Mouse (Mus musculus) neural tube, embryonic 13.5 days (tissue): ENCODE measurements around the gene Cbr2. TPM values are rescaled to one million over a fixed set of nuclear protein-coding genes. Genes with fewer than 3 reads are reported as not detected.
"Not testable (repeated sequence)": the region's sequence is repeated elsewhere in the genome, so short reads cannot be mapped to it uniquely, and the experiment has no call there.

Source experiments
- ATAC-seq: fragments of 200-750 bp; cut with Nextera tagmentation; 2 replicates; pipeline ENCODE4 v1.8.0; 2017; ENCODE audit warnings: low read depth, mild to moderate bottlenecking, moderate TSS enrichment, moderate library complexity
- H3K27ac ChIP-seq: fragments of 300-500 bp; sonication (generic); replicated peaks from 2 replicates; pipeline ENCODE4 v1.5.1; 2015; ENCODE audit warnings: moderate library complexity, mild to moderate bottlenecking, inconsistent platforms
- H3K27me3 ChIP-seq: fragments of 300-500 bp; sonication (generic); 2 replicates; pipeline ENCODE4 v1.6.1; 2015; ENCODE audit warnings: mild to moderate bottlenecking, inconsistent platforms
- H3K36me3 ChIP-seq: fragments of 300-500 bp; sonication (generic); 2 replicates; pipeline ENCODE4 v1.6.1; 2015; ENCODE audit warnings: mild to moderate bottlenecking, inconsistent platforms
- H3K4me1 ChIP-seq: fragments of 300-500 bp; sonication (generic); replicated peaks from 2 replicates; pipeline ENCODE4 v1.6.1; 2015; ENCODE audit warnings: inconsistent platforms
- H3K4me2 ChIP-seq: fragments of 300-500 bp; sonication (generic); 2 replicates; pipeline ENCODE4 v1.6.1; 2015; ENCODE audit warnings: inconsistent platforms, mild to moderate bottlenecking, moderate library complexity
- H3K4me3 ChIP-seq: fragments of 300-500 bp; sonication (generic); 2 replicates; pipeline ENCODE4 v1.5.1; 2015; ENCODE audit warnings: mild to moderate bottlenecking, inconsistent platforms
- H3K9ac ChIP-seq: fragments of 300-500 bp; sonication (generic); 2 replicates; pipeline ENCODE4 v1.6.1; 2015; ENCODE audit warnings: moderate library complexity, mild to moderate bottlenecking, inconsistent platforms
- H3K9me3 ChIP-seq: fragments of 300-500 bp; sonication (generic); 2 replicates; pipeline ENCODE4 v1.6.1; 2016; ENCODE audit warnings: inconsistent platforms
- WGBS: fragments of 180-500 bp; shearing (Covaris S2); methylation state at CpG from one replicate; pipeline ENCODE4 v1.1.7; 2015; 5-methylcytosine and 5-hydroxymethylcytosine counted together
- polyA plus RNA-seq: library from polyadenylated mRNA; unstranded; fragments of >200 nt; fragmentation: Nextera tagmentation; extraction: Ambion mirVana; gene quantifications from 2 replicates; pipeline ENCODE4 v1.2.1, GENCODE M21; 2015

Cbr2 gene
- polyA plus RNA-seq, result 0.99 and 1.2 TPM in 2 replicates

GRCm38 (mm10) chr11:120731858-120732680 lies at the start of gene Cbr2:
Gene Cbr2, minus strand, starts transcription at chr11:120732114.
- Histone ChIP-seq H3K9ac (no peak within 1 kb of the TSS), H3K4me3 (no peak within 1 kb of the TSS), H3K4me1 (0 out of 2 replicates have a peak, but pooled peaks cover 4% of the 10 kb centered on the region), H3K27me3 (peaks cover 6% of the 10 kb centered on the region), H3K9me3 (no peaks in the 10 kb centered on the region), H3K4me2 (no peak within 1 kb of the TSS), H3K27ac (no peak within 1 kb of the TSS), H3K36me3 (no peaks in the 10 kb centered on the region)
- ATAC-seq, result no peak
- whole genome bisulfite sequencing, result 68% methylated on average over 12 of the region's 12 CpGs

GRCm38 (mm10) chr11:120781361-120781760 lies 49.4 kb upstream of the Cbr2 start:
- H3K9ac ChIP-seq, H3K4me2 ChIP-seq, H3K9me3 ChIP-seq, H3K27ac ChIP-seq, ATAC-seq, H3K4me3 ChIP-seq, H3K27me3 ChIP-seq: not testable (repeated sequence)
- Histone ChIP-seq H3K4me1 (peaks cover 38% of the 10 kb centered on the region), H3K36me3 (peaks cover 44% of the 10 kb centered on the region)
- WGBS, result 95% methylated on average over 6 of the region's 6 CpGs

- Histone ChIP-seq H3K4me1 (peaks cover 32% of the 10 kb centered on the region), H3K4me2 (no peak overlapping the region), H3K27me3 (no peaks in the 10 kb centered on the region), H3K9ac (no peak overlapping the region), H3K9me3 (no peaks in the 10 kb centered on the region), H3K27ac (no peak overlapping the region), H3K36me3 (peaks cover 36% of the 10 kb centered on the region), H3K4me3 (no peak overlapping the region)
- WGBS, result 83% methylated on average over 1 of the region's 1 CpGs
- no peak for ATAC-seq
These were observed 48.0 kb upstream of the Cbr2 start for GRCm38 (mm10) chr11:120779876-120780275.

GRCm38 (mm10) chr11:120777123-120777522 lies 45.2 kb upstream of the Cbr2 start:
- Histone ChIP-seq H3K4me3 (no peak overlapping the region), H3K4me1 (peaks cover 16% of the 10 kb centered on the region; the same call in 1 of the 2 replicates), H3K9ac (peak overlapping the region; percentile 12; the same call in 1 of the 2 replicates), H3K4me2 (no peak overlapping the region), H3K27me3 (no peaks in the 10 kb centered on the region), H3K36me3 (peaks cover 29% of the 10 kb centered on the region), H3K27ac (no peak overlapping the region), H3K9me3 (no peaks in the 10 kb centered on the region)
- 27% methylated on average over 6 of the region's 6 CpGs for WGBS
- no peak for ATAC-seq

GRCm38 (mm10) chr11:120775774-120776469 lies 44.0 kb upstream of the Cbr2 start:
- H3K9me3 ChIP-seq, result no peaks in the 10 kb centered on the region
- ATAC-seq, result peak; percentile 93
- H3K36me3 ChIP-seq, result peaks cover 21% of the 10 kb centered on the region
- H3K27me3 ChIP-seq, result no peaks in the 10 kb centered on the region
- no peak overlapping the region for H3K9ac ChIP-seq
- no peak overlapping the region for H3K27ac ChIP-seq
- H3K4me3 ChIP-seq, result no peak overlapping the region
- 23% methylated on average over 15 of the region's 15 CpGs for WGBS
- H3K4me2 ChIP-seq, result no peak overlapping the region
- peaks cover 16% of the 10 kb centered on the region; the same call in 1 of the 2 replicates for H3K4me1 ChIP-seq

- Histone ChIP-seq H3K9ac (no peak overlapping the region), H3K9me3 (no peaks in the 10 kb centered on the region), H3K27me3 (no peaks in the 10 kb centered on the region), H3K4me1 (peaks cover 16% of the 10 kb centered on the region; the same call in 1 of the 2 replicates), H3K36me3 (no peaks in the 10 kb centered on the region), H3K4me2 (no peak overlapping the region), H3K27ac (no peak overlapping the region), H3K4me3 (no peak overlapping the region)
- 85% methylated on average over 7 of the region's 7 CpGs for WGBS
- ATAC-seq, result no peak
These were observed 41.7 kb upstream of the Cbr2 start for GRCm38 (mm10) chr11:120773463-120774190.

GRCm38 (mm10) chr11:120772749-120773148 lies 40.8 kb upstream of the Cbr2 start:
- 92% methylated on average over 3 of the region's 3 CpGs for WGBS
- Histone ChIP-seq H3K4me2 (no peak overlapping the region), H3K36me3 (no peaks in the 10 kb centered on the region), H3K9ac (no peak overlapping the region), H3K27ac (no peak overlapping the region), H3K27me3 (no peaks in the 10 kb centered on the region), H3K9me3 (no peaks in the 10 kb centered on the region), H3K4me3 (no peak overlapping the region), H3K4me1 (peaks cover 16% of the 10 kb centered on the region; the same call in 1 of the 2 replicates)
- no peak for ATAC-seq

GRCm38 (mm10) chr11:120768206-120768605 lies 36.3 kb upstream of the Cbr2 start:
- H3K9me3 ChIP-seq, result no peaks in the 10 kb centered on the region
- H3K4me2 ChIP-seq, result no peak overlapping the region
- no peak overlapping the region for H3K4me3 ChIP-seq
- H3K9ac ChIP-seq, result no peak overlapping the region
- H3K4me1 ChIP-seq, result no peaks in the 10 kb centered on the region
- H3K27me3 ChIP-seq, result no peaks in the 10 kb centered on the region
- no peak for ATAC-seq
- no peaks in the 10 kb centered on the region for H3K36me3 ChIP-seq
- H3K27ac ChIP-seq, result no peak overlapping the region
- WGBS, result 57% methylated on average over 1 of the region's 1 CpGs

- H3K4me3 ChIP-seq, H3K27me3 ChIP-seq, H3K4me2 ChIP-seq, H3K4me1 ChIP-seq, H3K36me3 ChIP-seq, H3K27ac ChIP-seq, ATAC-seq, H3K9me3 ChIP-seq, H3K9ac ChIP-seq: not testable (repeated sequence)
- WGBS, result 75% methylated on average over 4 of the region's 7 CpGs
These were observed 35.1 kb upstream of the Cbr2 start for GRCm38 (mm10) chr11:120767023-120767422.

GRCm38 (mm10) chr11:120763121-120763999 lies 31.4 kb upstream of the Cbr2 start:
- not testable (repeated sequence) for H3K4me3 ChIP-seq, H3K9me3 ChIP-seq, H3K27ac ChIP-seq, H3K9ac ChIP-seq, H3K4me1 ChIP-seq, H3K36me3 ChIP-seq
- WGBS, result 12% methylated on average over 9 of the region's 23 CpGs
- Histone ChIP-seq H3K27me3 (peaks cover 12% of the 10 kb centered on the region), H3K4me2 (peak overlapping the region; percentile 22; the same call in 1 of the 2 replicates)
- ATAC-seq, result peak; percentile 66; the same call in 1 of the 2 replicates

- not testable (repeated sequence) for H3K4me1 ChIP-seq, H3K36me3 ChIP-seq, H3K4me3 ChIP-seq, H3K27ac ChIP-seq
- 0 out of 2 replicates have a peak within 1 kb of the TSS, but pooled peaks have one; percentile 5 for H3K9ac ChIP-seq
- ATAC-seq, result peak; percentile 47; the same call in 1 of the 2 replicates
- peaks cover 12% of the 10 kb centered on the region for H3K27me3 ChIP-seq
- WGBS, result 19% methylated on average over 14 of the region's 14 CpGs
- 0 out of 2 replicates have a peak, but pooled peaks cover 15% of the 10 kb centered on the region for H3K9me3 ChIP-seq
- H3K4me2 ChIP-seq, result peak within 1 kb of the TSS; percentile 22; the same call in 1 of the 2 replicates
These were observed 30.7 kb upstream of the Cbr2 start, which contains the start of gene Hmga1b for GRCm38 (mm10) chr11:120762672-120763041. Gene Hmga1b, plus strand, starts transcription at chr11:120762794.
